Mouse (Mus musculus) hindbrain, embryonic 11.5 days (tissue): ENCODE data around the gene Orm1. TPM values are rescaled to one million over a fixed set of nuclear protein-coding genes. Genes with fewer than 3 reads are reported as not detected.

ENCODE experiments used
- ATAC-seq: fragments of 200-750 bp; cut with Nextera tagmentation; 2 replicates; pipeline ENCODE4 v1.8.0; 2017; ENCODE audit warnings: mild to moderate bottlenecking, moderate TSS enrichment, moderate library complexity; ENCODE audit not compliant: low FRiP score
- DNase-seq: peaks from one replicate; pipeline ENCODE4 v3.0.0-alpha.2; 2015; ENCODE audit warnings: low spot score
- H3K27ac ChIP-seq: fragments of 300-500 bp; sonication (generic); 2 replicates; pipeline ENCODE4 v1.5.1; 2014; ENCODE audit warnings: mild to moderate bottlenecking, low read depth, low read length
- H3K27me3 ChIP-seq: fragments of 300-500 bp; sonication (generic); 2 replicates; pipeline ENCODE4 v1.6.1; 2014; ENCODE audit warnings: mild to moderate bottlenecking, low read length, moderate library complexity, mixed read lengths; ENCODE audit not compliant: control insufficient read depth, insufficient read depth
- H3K36me3 ChIP-seq: fragments of 300-500 bp; sonication (generic); 2 replicates; pipeline ENCODE4 v1.6.1; 2014; ENCODE audit warnings: mild to moderate bottlenecking, low read length, moderate library complexity, mixed read lengths; ENCODE audit not compliant: control insufficient read depth, insufficient read depth
- H3K4me1 ChIP-seq: fragments of 300-500 bp; sonication (generic); replicated peaks from 2 replicates; pipeline ENCODE4 v1.6.1; 2014; ENCODE audit warnings: low read length, mixed read lengths; ENCODE audit not compliant: control insufficient read depth, insufficient read depth
- H3K4me2 ChIP-seq: fragments of 300-500 bp; sonication (generic); replicated peaks from 2 replicates; pipeline ENCODE4 v1.6.1; 2014; ENCODE audit warnings: mild to moderate bottlenecking, low read depth, low read length
- H3K4me3 ChIP-seq: fragments of 300-500 bp; sonication (generic); 2 replicates; pipeline ENCODE4 v1.5.1; 2014; ENCODE audit warnings: low read depth, low read length
- H3K9ac ChIP-seq: fragments of 300-500 bp; sonication (generic); 2 replicates; pipeline ENCODE4 v1.6.1; 2014; ENCODE audit warnings: low read depth, low read length
- H3K9me3 ChIP-seq: fragments of 300-500 bp; sonication (generic); 2 replicates; pipeline ENCODE4 v1.6.1; 2016; ENCODE audit warnings: low read length; ENCODE audit not compliant: control insufficient read depth
- WGBS: fragments of 180-500 bp; shearing (Covaris S2); extraction: QIAGEN DNeasy Blood & Tissue Kit; methylation state at CpG from one replicate; pipeline ENCODE4 v1.1.7; 2014; 5-methylcytosine and 5-hydroxymethylcytosine counted together
- polyA plus RNA-seq: library from polyadenylated mRNA; unstranded; fragments of >200 nt; fragmentation: Nextera tagmentation; extraction: Ambion mirVana; gene quantifications from 2 replicates; pipeline ENCODE4 v1.2.1, GENCODE M21; 2014

Orm1 gene
- polyA plus RNA-seq = not detected in 2 replicates

- 89% methylated on average over 8 of the region's 8 CpGs for WGBS
- Histone ChIP-seq H3K27ac (no peak within 1 kb of the TSS), H3K4me2 (no peak within 1 kb of the TSS), H3K36me3 (no peaks in the 10 kb centered on the region), H3K9ac (no peak within 1 kb of the TSS), H3K4me1 (no peaks in the 10 kb centered on the region), H3K4me3 (no peak within 1 kb of the TSS), H3K9me3 (no peaks in the 10 kb centered on the region), H3K27me3 (no peaks in the 10 kb centered on the region)
- ATAC-seq (no peak), DNase-seq (no peak)
These were observed at the start of gene Orm1 for GRCm38 (mm10) chr4:63344295-63344694. Gene Orm1, plus strand, starts transcription at chr4:63344560.

GRCm38 (mm10) chr4:63295641-63296040, 48.7 kb upstream of the Orm1 start:
- DNase-seq (no peak), ATAC-seq (no peak)
- WGBS = 72% methylated on average over 1 of the region's 1 CpGs
- H3K36me3 ChIP-seq = no peaks in the 10 kb centered on the region
- no peak overlapping the region for H3K4me3 ChIP-seq
- H3K4me2 ChIP-seq = no peak overlapping the region
- H3K9ac ChIP-seq = no peak overlapping the region
- H3K27ac ChIP-seq = no peak overlapping the region
- no peaks in the 10 kb centered on the region for H3K4me1 ChIP-seq
- no peaks in the 10 kb centered on the region for H3K27me3 ChIP-seq
- H3K9me3 ChIP-seq = no peaks in the 10 kb centered on the region

- H3K9me3 ChIP-seq = no peaks in the 10 kb centered on the region
- no peak overlapping the region for H3K27ac ChIP-seq
- no peaks in the 10 kb centered on the region for H3K36me3 ChIP-seq
- no peak for DNase-seq
- WGBS = 70% methylated on average over 3 of the region's 3 CpGs
- no peak overlapping the region for H3K9ac ChIP-seq
- no peak overlapping the region for H3K4me2 ChIP-seq
- no peak for ATAC-seq
- H3K4me3 ChIP-seq = no peak overlapping the region
- no peaks in the 10 kb centered on the region for H3K4me1 ChIP-seq
- H3K27me3 ChIP-seq = no peaks in the 10 kb centered on the region
These were observed 48.1 kb upstream of the Orm1 start for GRCm38 (mm10) chr4:63296263-63296662.

GRCm38 (mm10) chr4:63296876-63297275, 47.5 kb upstream of the Orm1 start:
- DNase-seq (no peak), ATAC-seq (no peak)
- Histone ChIP-seq H3K27ac (no peak overlapping the region), H3K4me1 (no peaks in the 10 kb centered on the region), H3K27me3 (no peaks in the 10 kb centered on the region), H3K36me3 (no peaks in the 10 kb centered on the region), H3K9me3 (no peaks in the 10 kb centered on the region), H3K4me2 (no peak overlapping the region), H3K9ac (no peak overlapping the region), H3K4me3 (no peak overlapping the region)
- WGBS = 83% methylated on average over 8 of the region's 8 CpGs

GRCm38 (mm10) chr4:63298191-63298590, 46.2 kb upstream of the Orm1 start:
- H3K27ac ChIP-seq = no peak overlapping the region
- WGBS = 95% methylated on average over 8 of the region's 8 CpGs
- H3K4me3 ChIP-seq = no peak overlapping the region
- H3K4me1 ChIP-seq = no peaks in the 10 kb centered on the region
- no peak for ATAC-seq
- H3K9me3 ChIP-seq = no peaks in the 10 kb centered on the region
- DNase-seq = no peak
- H3K4me2 ChIP-seq = no peak overlapping the region
- H3K36me3 ChIP-seq = no peaks in the 10 kb centered on the region
- H3K27me3 ChIP-seq = no peaks in the 10 kb centered on the region
- H3K9ac ChIP-seq = no peak overlapping the region

GRCm38 (mm10) chr4:63302641-63303040, 41.7 kb upstream of the Orm1 start:
- no peak for DNase-seq
- no peak for ATAC-seq
- no peaks in the 10 kb centered on the region for H3K27me3 ChIP-seq
- H3K4me2 ChIP-seq = no peak overlapping the region
- no peak overlapping the region for H3K9ac ChIP-seq
- no peak overlapping the region for H3K27ac ChIP-seq
- H3K36me3 ChIP-seq = no peaks in the 10 kb centered on the region
- no peaks in the 10 kb centered on the region for H3K9me3 ChIP-seq
- WGBS = 66% methylated on average over 4 of the region's 4 CpGs
- H3K4me1 ChIP-seq = no peaks in the 10 kb centered on the region
- H3K4me3 ChIP-seq = no peak overlapping the region

GRCm38 (mm10) chr4:63307175-63308062, 36.9 kb upstream of the Orm1 start:
- no peaks in the 10 kb centered on the region for H3K36me3 ChIP-seq
- DNase-seq (peak; percentile 93), ATAC-seq (peak; percentile 86)
- H3K9ac ChIP-seq = no peak overlapping the region
- no peaks in the 10 kb centered on the region for H3K9me3 ChIP-seq
- no peaks in the 10 kb centered on the region for H3K27me3 ChIP-seq
- no peaks in the 10 kb centered on the region for H3K4me1 ChIP-seq
- H3K4me3 ChIP-seq = no peak overlapping the region
- no peak overlapping the region for H3K27ac ChIP-seq
- 36% methylated on average over 21 of the region's 21 CpGs for WGBS
- no peak overlapping the region for H3K4me2 ChIP-seq

GRCm38 (mm10) chr4:63308316-63308715, 36.0 kb upstream of the Orm1 start:
- Histone ChIP-seq H3K9ac (no peak overlapping the region), H3K27me3 (no peaks in the 10 kb centered on the region), H3K4me1 (no peaks in the 10 kb centered on the region), H3K9me3 (no peaks in the 10 kb centered on the region), H3K4me3 (no peak overlapping the region), H3K36me3 (no peaks in the 10 kb centered on the region), H3K27ac (no peak overlapping the region), H3K4me2 (no peak overlapping the region)
- DNase-seq = no peak
- no peak for ATAC-seq
- WGBS = 69% methylated on average over 3 of the region's 3 CpGs

- no peaks in the 10 kb centered on the region for H3K27me3 ChIP-seq
- H3K4me3 ChIP-seq = no peak overlapping the region
- DNase-seq (no peak), ATAC-seq (no peak)
- no peaks in the 10 kb centered on the region for H3K9me3 ChIP-seq
- H3K9ac ChIP-seq = no peak overlapping the region
- no peaks in the 10 kb centered on the region for H3K36me3 ChIP-seq
- no peaks in the 10 kb centered on the region for H3K4me1 ChIP-seq
- H3K27ac ChIP-seq = no peak overlapping the region
- 71% methylated on average over 10 of the region's 10 CpGs for WGBS
- H3K4me2 ChIP-seq = no peak overlapping the region
These were observed 34.0 kb upstream of the Orm1 start for GRCm38 (mm10) chr4:63310247-63310855.
